Mouse (Mus musculus) CH12.LX (cell line): ENCODE results near the gene Galnt18. TPM values are rescaled to one million over a fixed set of nuclear protein-coding genes. Genes with fewer than 3 reads are reported as not detected.

ENCODE experiments used
- DNase-seq: peaks from one replicate; pipeline ENCODE4 v3.0.0-alpha.2; 2013; ENCODE audit errors: extremely low read depth
- H3K27ac ChIP-seq: 2 replicates; pipeline ENCODE4 v1.5.1; 2012; ENCODE audit warnings: low read depth, mild to moderate bottlenecking, control low read depth, moderate library complexity; ENCODE audit not compliant: insufficient read depth
- H3K27me3 ChIP-seq: replicated peaks from 2 replicates; pipeline ENCODE3; 2012; ENCODE audit warnings: inconsistent platforms
- H3K36me3 ChIP-seq, 2 experiments: replicated peaks in 1 of 2; 2 replicates each; pipeline versions ENCODE3 to v1.6.1; 2012; ENCODE audit warnings: inconsistent platforms in 1 of 2, low read length in 1 of 2, mild to moderate bottlenecking in 1 of 2, mixed read lengths in 1 of 2, moderate library complexity in 1 of 2; ENCODE audit not compliant: control insufficient read depth in 1 of 2, insufficient read depth in 1 of 2
- H3K4me1 ChIP-seq, 2 experiments: 2 replicates each; pipeline ENCODE4 v1.6.1; 2012; ENCODE audit warnings: inconsistent platforms in 1 of 2, moderate library complexity in 1 of 2; ENCODE audit not compliant: insufficient read depth in 2 of 2, control insufficient read depth in 1 of 2
- H3K4me2 ChIP-seq: 2 replicates; pipeline ENCODE4 v1.6.1; 2012; ENCODE audit warnings: low read depth, mild to moderate bottlenecking, control low read depth; ENCODE audit not compliant: poor library complexity, insufficient read depth, severe bottlenecking
- H3K4me3 ChIP-seq, 3 experiments: fragments of 150-350 bp in 1 of 3; sonication (generic) in 1 of 3; replicated peaks in 1 of 3; 2 replicates each; pipeline versions ENCODE3 to v1.5.1; 2011 to 2012; ENCODE audit warnings: low read depth in 2 of 3, low read length in 2 of 3, mild to moderate bottlenecking in 2 of 3, moderate library complexity in 2 of 3, control low read depth in 1 of 3, improper control_type of control experiment in 1 of 3, inconsistent platforms in 1 of 3, mixed read lengths in 1 of 3; ENCODE audit not compliant: poor library complexity in 1 of 3
- H3K79me2 ChIP-seq: replicated peaks from 2 replicates; pipeline ENCODE4 v1.6.1; 2012; ENCODE audit warnings: mild to moderate bottlenecking, moderate library complexity; ENCODE audit not compliant: control insufficient read depth, poor library complexity, insufficient read depth, severe bottlenecking; ENCODE audit errors: extremely low read depth
- H3K9ac ChIP-seq: 2 replicates; pipeline ENCODE4 v1.6.1; 2012; ENCODE audit warnings: low read depth, mild to moderate bottlenecking, control low read depth, moderate library complexity; ENCODE audit not compliant: insufficient read depth
- H3K9me3 ChIP-seq: replicated peaks from 2 replicates; pipeline ENCODE3; 2012; ENCODE audit warnings: low read length, inconsistent platforms, mixed read lengths
- CHD2 ChIP-seq: IDR thresholded peaks from 2 replicates; pipeline ENCODE4 v1.6.1; 2011; ENCODE audit warnings: low read length, improper control_type of control experiment
- CTCF ChIP-seq, 2 experiments: IDR thresholded peaks in 1 of 2; conservative IDR thresholded peaks in 1 of 2; 2 replicates each; pipeline ENCODE4 v1.5.1; 2011 to 2012; ENCODE audit warnings: low read depth in 2 of 2, low read length in 2 of 2, improper control_type of control experiment in 1 of 2, inconsistent platforms in 1 of 2, mild to moderate bottlenecking in 1 of 2, moderate library complexity in 1 of 2
- ELF1 ChIP-seq: IDR thresholded peaks from 2 replicates; pipeline ENCODE4 v1.6.1; 2014; ENCODE audit warnings: low read depth, mild to moderate bottlenecking, inconsistent platforms, low read length, improper control_type of control experiment
- EP300 ChIP-seq: IDR thresholded peaks from 2 replicates; pipeline ENCODE4 v1.6.1; 2011; ENCODE audit warnings: low read length, improper control_type of control experiment
- ETS1 ChIP-seq: conservative IDR thresholded peaks from 2 replicates; pipeline ENCODE4 v1.6.1; 2012; ENCODE audit warnings: low read depth, mild to moderate bottlenecking, inconsistent platforms, low read length, improper control_type of control experiment, moderate library complexity
- GABPA ChIP-seq: IDR thresholded peaks from 2 replicates; pipeline ENCODE4 v1.6.1; 2012; ENCODE audit warnings: low read depth, low read length, improper control_type of control experiment, inconsistent platforms; ENCODE audit not compliant: insufficient replicate concordance
- HCFC1 ChIP-seq: IDR thresholded peaks from 2 replicates; pipeline ENCODE4 v1.6.1; 2012; ENCODE audit warnings: low read depth, mild to moderate bottlenecking, inconsistent platforms, low read length, improper control_type of control experiment
- JUN ChIP-seq: IDR thresholded peaks from 2 replicates; pipeline ENCODE4 v1.6.1; 2011; ENCODE audit warnings: low read depth, mild to moderate bottlenecking, low read length, improper control_type of control experiment, moderate library complexity; ENCODE audit not compliant: insufficient read depth
- JUND ChIP-seq: conservative IDR thresholded peaks from 2 replicates; pipeline ENCODE4 v1.6.1; 2011; ENCODE audit warnings: low read depth, low read length, improper control_type of control experiment
- MAZ ChIP-seq: IDR thresholded peaks from 2 replicates; pipeline ENCODE4 v1.6.1; 2012; ENCODE audit warnings: low read depth, mild to moderate bottlenecking, inconsistent platforms, low read length, improper control_type of control experiment, moderate library complexity
- MEF2A ChIP-seq: IDR thresholded peaks from 2 replicates; pipeline ENCODE4 v1.6.1; 2014; ENCODE audit warnings: low read depth, mild to moderate bottlenecking, inconsistent platforms, low read length, improper control_type of control experiment, borderline replicate concordance
- NELFE ChIP-seq: IDR thresholded peaks from 2 replicates; pipeline ENCODE4 v1.6.1; 2011; ENCODE audit warnings: low read depth, low read length, improper control_type of control experiment
- PAX5 ChIP-seq: IDR thresholded peaks from 2 replicates; pipeline ENCODE4 v1.6.1; 2012; ENCODE audit warnings: low read length, inconsistent platforms, mixed read lengths
- POLR2A ChIP-seq: IDR thresholded peaks from 2 replicates; pipeline ENCODE4 v1.6.1; 2011; ENCODE audit warnings: low read depth, mild to moderate bottlenecking, improper control_type of control experiment, low read length
- POLR2AphosphoS2 ChIP-seq: IDR thresholded peaks from 2 replicates; pipeline ENCODE4 v1.6.1; 2011; ENCODE audit warnings: low read depth, low read length, improper control_type of control experiment
- SIN3A ChIP-seq: IDR thresholded peaks from 2 replicates; pipeline ENCODE4 v1.6.1; 2012; ENCODE audit warnings: low read length, improper control_type of control experiment, inconsistent platforms
- SMC3 ChIP-seq: IDR thresholded peaks from 2 replicates; pipeline ENCODE4 v1.6.1; 2011; ENCODE audit warnings: low read depth, low read length, improper control_type of control experiment
- TBP ChIP-seq: conservative IDR thresholded peaks from 2 replicates; pipeline ENCODE4 v1.6.1; 2011; ENCODE audit warnings: low read depth, low read length, improper control_type of control experiment
- USF1 ChIP-seq: IDR thresholded peaks from 2 replicates; pipeline ENCODE4 v1.6.1; 2014; ENCODE audit warnings: low read depth, mild to moderate bottlenecking, inconsistent platforms, low read length, improper control_type of control experiment
- USF2 ChIP-seq: conservative IDR thresholded peaks from 2 replicates; pipeline ENCODE4 v1.6.1; 2011; ENCODE audit warnings: low read depth, low read length, improper control_type of control experiment
- ZC3H11A ChIP-seq: IDR thresholded peaks from 2 replicates; pipeline ENCODE4 v1.6.1; 2012; ENCODE audit warnings: low read depth, mild to moderate bottlenecking, inconsistent platforms, low read length, improper control_type of control experiment
- ZKSCAN1 ChIP-seq: IDR thresholded peaks from 2 replicates; pipeline ENCODE4 v1.6.1; 2012; ENCODE audit warnings: low read depth, inconsistent platforms, low read length, improper control_type of control experiment, borderline replicate concordance
- dilution Hi-C: fragments of 300-500 bp; cut with MboI; formaldehyde crosslinking; loops from 2 replicates; pipeline ENCODE4 v1.14.3; 2020; ENCODE audit warnings: low sequenced_read_pairs; ENCODE audit not compliant: extremely low pct_unique_long_range_greater_than_20kb, extremely low pct_ligation_motif_present
- in situ Hi-C: fragments of 300-500 bp; cut with MboI; formaldehyde crosslinking; loops from 3 replicates; pipeline ENCODE4 v1.14.3; 2019; ENCODE audit warnings: low sequenced_read_pairs, low pct_ligation_motif_present, low pct_unique_long_range_greater_than_20kb, mixed read lengths
- polyA plus RNA-seq: library from polyadenylated mRNA; unstranded; fragments of >175 nt; gene quantifications from 2 replicates; pipeline ENCODE4 v1.2.1, GENCODE M21; 2012; ENCODE audit warnings: low read depth; ENCODE audit not compliant: insufficient read length
- total RNA-seq, 2 experiments: library from RNA; depleted of rRNA; stranded (reverse); fragments of 300-350 nt in 1 of 2; fragments of >200 nt in 1 of 2; gene quantifications; 2 replicates each; pipeline ENCODE4 v1.2.3; 2012 to 2014

Gene Galnt18
- total and polyA plus RNA-seq, 3 experiments, result 0.04 TPM; not detected in 2

DNA sequence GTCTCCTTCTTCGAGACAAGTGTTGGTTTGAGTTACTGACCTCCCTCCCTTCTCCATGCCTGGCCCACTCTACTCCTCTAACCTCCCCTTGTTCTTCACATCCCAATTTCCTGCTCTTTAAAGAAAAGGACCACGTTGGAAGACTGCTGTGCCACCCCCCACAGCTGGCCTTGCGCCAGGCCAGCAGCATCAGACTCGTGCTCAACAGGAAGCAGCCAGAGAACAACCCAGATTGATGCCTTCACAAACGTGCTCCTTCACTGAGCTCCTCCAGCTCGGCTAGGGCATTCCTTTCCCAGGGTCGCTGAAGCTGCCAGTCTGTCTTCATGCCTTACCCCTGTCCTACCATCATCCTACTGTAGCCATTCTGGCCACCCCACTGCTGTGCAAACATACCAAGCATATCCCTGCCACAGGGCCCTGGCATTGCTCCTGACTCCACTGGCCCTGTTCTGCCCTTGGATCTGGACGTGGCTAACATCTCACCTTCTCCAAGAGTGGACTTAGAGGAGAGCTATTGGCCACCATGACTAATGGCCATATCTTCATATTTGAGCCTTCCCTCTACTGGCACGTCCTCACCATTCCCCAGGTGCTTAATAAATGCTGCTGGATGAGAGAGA, 13.5 kb downstream of the Galnt18 start:
- Histone ChIP-seq H3K9ac (no peak overlapping the region), H3K27me3 (peaks cover 68% of the 10 kb centered on the region), H3K79me2 (no peaks in the 10 kb centered on the region), H3K4me3 (no peak overlapping the region), H3K4me2 (no peak overlapping the region), H3K27ac (no peak overlapping the region), H3K36me3 (no peaks in the 10 kb centered on the region), H3K9me3 (no peaks in the 10 kb centered on the region), H3K4me1 (no peaks in the 10 kb centered on the region)
- in situ Hi-C loops (no loop called here), dilution Hi-C loops (no loop called here)
- no peak for TF ChIP-seq JUND
- no peak for TF ChIP-seq SMC3
- no peak for TF ChIP-seq GABPA
- no peak for TF ChIP-seq ETS1
- no peak for TF ChIP-seq NELFE
- TF ChIP-seq EP300, result no peak
- TF ChIP-seq POLR2AphosphoS2, result no peak
- no peak for TF ChIP-seq SIN3A
- TF ChIP-seq PAX5, result no peak
- TF ChIP-seq ELF1, result no peak
- no peak for TF ChIP-seq JUN
- no peak for TF ChIP-seq ZKSCAN1
- no peak for TF ChIP-seq POLR2A
- TF ChIP-seq USF1, result no peak
- no peak for DNase-seq

DNA sequence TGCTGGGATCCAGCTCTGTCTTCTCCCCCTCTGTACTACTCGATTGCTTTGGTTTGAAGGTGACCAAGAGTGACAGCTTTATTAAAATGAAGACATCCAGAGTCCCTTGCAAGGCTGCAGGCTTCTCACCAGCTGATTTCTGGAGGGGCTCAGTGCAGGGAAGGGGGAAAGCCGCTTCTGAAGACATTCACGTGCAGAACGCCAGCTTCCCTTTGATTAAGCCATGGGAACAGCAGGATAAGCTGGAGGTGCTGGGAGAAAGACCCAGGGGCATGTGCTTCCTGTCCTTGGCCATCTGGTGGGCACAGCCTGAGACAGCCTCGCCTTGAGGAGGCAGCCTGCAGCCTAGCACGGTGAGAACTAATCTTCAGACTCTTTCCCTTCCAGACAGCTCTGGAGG, 17.0 kb downstream of the Galnt18 start:
- no peaks in the 10 kb centered on the region for H3K79me2 ChIP-seq
- H3K9me3 ChIP-seq, result no peaks in the 10 kb centered on the region
- H3K27me3 ChIP-seq, result peaks cover 57% of the 10 kb centered on the region
- H3K36me3 ChIP-seq, result no peaks in the 10 kb centered on the region
- dilution Hi-C loops, result no loop called here
- H3K4me2 ChIP-seq, result no peak overlapping the region
- TF ChIP-seq USF1 (no peak), USF2 (no peak), SMC3 (no peak), EP300 (no peak), HCFC1 (no peak), CHD2 (no peak), PAX5 (no peak), CTCF (conservative IDR thresholded peaks at IDR 0.05 in 1 of 2, IDR thresholded peaks at IDR 0.05 in 1 of 2; ENCODE audit: low read depth in 2 of 2, low read length in 2 of 2) (no peak), MEF2A (no peak), ELF1 (no peak), TBP (no peak), ZC3H11A (no peak), NELFE (no peak), POLR2A (no peak), MAZ (no peak)
- in situ Hi-C loops, result no loop called here
- no peaks in the 10 kb centered on the region for H3K4me1 ChIP-seq
- DNase-seq, result no peak
- no peak overlapping the region for H3K9ac ChIP-seq
- no peak overlapping the region for H3K27ac ChIP-seq
- H3K4me3 ChIP-seq, result no peak overlapping the region
